Mouse (Mus musculus) forebrain, embryonic 11.5 days (tissue): ENCODE measurements around the gene Cldn10. TPM values are rescaled to one million over a fixed set of nuclear protein-coding genes. Genes with fewer than 3 reads are reported as not detected.

ENCODE experiments used
- ATAC-seq: fragments of 200-750 bp; cut with Nextera tagmentation; replicated peaks from 2 replicates; pipeline ENCODE4 v1.8.0; 2017; ENCODE audit warnings: moderate TSS enrichment; ENCODE audit not compliant: low FRiP score
- DNase-seq: peaks from one replicate; pipeline ENCODE4 v3.0.0-alpha.2; 2017; ENCODE audit warnings: low spot score
- H3K27ac ChIP-seq: fragments of 300-500 bp; sonication (generic); 2 replicates; pipeline ENCODE4 v1.5.1; 2014; ENCODE audit warnings: low read depth, low read length
- H3K27me3 ChIP-seq: fragments of 300-500 bp; sonication (generic); 2 replicates; pipeline ENCODE4 v1.6.1; 2014; ENCODE audit warnings: mild to moderate bottlenecking, low read length, mixed read lengths; ENCODE audit not compliant: control insufficient read depth, insufficient read depth
- H3K36me3 ChIP-seq: fragments of 300-500 bp; sonication (generic); 2 replicates; pipeline ENCODE4 v1.6.1; 2014; ENCODE audit warnings: mild to moderate bottlenecking, low read length, moderate library complexity, mixed read lengths; ENCODE audit not compliant: control insufficient read depth, insufficient read depth
- H3K4me1 ChIP-seq: fragments of 300-500 bp; sonication (generic); replicated peaks from 2 replicates; pipeline ENCODE4 v1.6.1; 2014; ENCODE audit warnings: low read length, mixed read lengths; ENCODE audit not compliant: control insufficient read depth, insufficient read depth
- H3K4me2 ChIP-seq: fragments of 300-500 bp; sonication (generic); 2 replicates; pipeline ENCODE4 v1.6.1; 2014; ENCODE audit warnings: low read depth, mild to moderate bottlenecking, low read length, moderate library complexity, mixed read lengths; ENCODE audit not compliant: severe bottlenecking
- H3K4me3 ChIP-seq: fragments of 300-500 bp; sonication (generic); 2 replicates; pipeline ENCODE4 v1.5.1; 2014; ENCODE audit warnings: low read depth, low read length
- H3K9ac ChIP-seq: fragments of 300-500 bp; sonication (generic); 2 replicates; pipeline ENCODE4 v1.6.1; 2014; ENCODE audit warnings: low read length
- H3K9me3 ChIP-seq: fragments of 300-500 bp; sonication (generic); 2 replicates; pipeline ENCODE4 v1.6.1; 2016; ENCODE audit warnings: low read length, mixed read lengths; ENCODE audit not compliant: control insufficient read depth
- WGBS: fragments of 180-500 bp; shearing (Covaris S2); extraction: QIAGEN DNeasy Blood & Tissue Kit; methylation state at CpG from one replicate; pipeline ENCODE4 v1.1.7; 2014; 5-methylcytosine and 5-hydroxymethylcytosine counted together
- polyA plus RNA-seq: library from polyadenylated mRNA; unstranded; fragments of >200 nt; fragmentation: Nextera tagmentation; extraction: Ambion mirVana; gene quantifications from 2 replicates; pipeline ENCODE4 v1.2.1, GENCODE M21; 2014

Gene Cldn10
- polyA plus RNA-seq, 1 experiment from 2014 or later, result 0.84 TPM

DNA sequence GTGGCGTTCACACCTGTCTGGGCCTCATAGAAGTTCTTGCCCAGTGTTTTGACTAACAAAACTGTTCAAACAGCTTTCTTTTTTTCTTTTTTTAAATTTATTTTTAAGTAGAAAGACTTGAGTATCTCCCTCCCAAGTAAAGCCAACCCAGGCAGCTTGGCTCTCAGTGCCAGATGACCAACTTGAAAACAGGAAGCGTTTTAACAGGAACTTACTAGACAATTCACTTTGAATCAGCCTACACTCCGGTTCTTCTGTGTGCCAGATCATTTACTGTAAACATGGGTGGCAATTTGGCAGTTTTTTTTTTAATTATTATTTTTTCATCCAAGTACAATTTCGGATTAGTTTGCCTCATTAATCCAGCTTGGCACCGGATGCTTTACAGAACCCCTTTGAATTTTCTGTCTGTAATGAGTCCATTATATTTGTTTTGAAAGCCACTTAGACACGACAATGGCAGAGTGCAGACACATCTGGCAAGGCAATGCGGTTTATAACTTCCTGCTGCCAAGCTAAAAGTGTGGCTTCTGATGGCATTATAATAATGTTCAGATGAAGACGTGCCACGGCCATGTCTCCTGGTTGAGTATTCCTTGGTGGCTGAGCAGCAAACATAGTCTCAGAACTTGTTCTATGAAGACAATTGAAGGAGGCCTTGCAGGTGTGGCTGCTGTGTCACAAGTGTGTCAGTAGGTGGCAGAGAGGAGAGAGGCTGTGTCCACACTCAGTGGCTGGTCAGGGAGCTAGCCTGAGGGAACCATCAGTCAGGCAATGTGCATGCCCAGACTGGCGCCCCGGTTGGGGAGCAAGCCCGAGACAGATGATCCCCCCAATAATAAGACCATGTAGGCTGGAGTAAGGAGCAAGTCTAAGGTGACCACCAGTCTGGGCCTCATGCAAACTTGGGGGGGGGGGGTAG, 12.9 kb upstream of the Cldn10 start:
- H3K4me1 ChIP-seq, result no peaks in the 10 kb centered on the region
- no peak for ATAC-seq
- no peak overlapping the region for H3K4me2 ChIP-seq
- no peak overlapping the region for H3K27ac ChIP-seq
- no peaks in the 10 kb centered on the region for H3K27me3 ChIP-seq
- H3K36me3 ChIP-seq, result no peaks in the 10 kb centered on the region
- no peaks in the 10 kb centered on the region for H3K9me3 ChIP-seq
- 86% methylated on average over 12 of the region's 12 CpGs for WGBS
- DNase-seq, result peak; percentile 45
- no peak overlapping the region for H3K9ac ChIP-seq
- no peak overlapping the region for H3K4me3 ChIP-seq

DNA sequence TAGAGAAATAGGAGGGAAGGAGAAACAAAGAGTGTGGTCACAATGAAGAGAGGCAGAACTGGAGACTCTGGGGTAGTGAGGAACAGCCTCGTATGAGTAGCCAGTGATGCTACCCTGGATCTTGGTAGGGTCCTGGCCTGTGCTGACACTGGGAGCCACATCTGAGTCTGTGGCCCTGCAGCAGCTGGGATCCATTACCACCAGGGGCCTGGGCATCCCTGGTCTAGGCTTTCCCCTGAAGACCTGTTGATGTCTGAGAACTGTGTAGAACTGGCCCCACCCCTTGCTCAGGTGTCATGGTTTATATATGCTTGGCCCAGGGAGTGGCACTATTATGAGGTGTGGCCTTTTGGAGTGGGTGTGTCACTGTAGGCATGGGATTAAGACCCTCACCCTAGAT, 12.2 kb upstream of the Cldn10 start:
- Histone ChIP-seq H3K4me3 (no peak overlapping the region), H3K27me3 (no peaks in the 10 kb centered on the region), H3K9ac (no peak overlapping the region), H3K4me2 (no peak overlapping the region), H3K36me3 (no peaks in the 10 kb centered on the region), H3K9me3 (no peaks in the 10 kb centered on the region), H3K27ac (no peak overlapping the region), H3K4me1 (no peaks in the 10 kb centered on the region)
- DNase-seq (peak; percentile 29), ATAC-seq (no peak)
- 90% methylated on average over 1 of the region's 1 CpGs for WGBS

DNA sequence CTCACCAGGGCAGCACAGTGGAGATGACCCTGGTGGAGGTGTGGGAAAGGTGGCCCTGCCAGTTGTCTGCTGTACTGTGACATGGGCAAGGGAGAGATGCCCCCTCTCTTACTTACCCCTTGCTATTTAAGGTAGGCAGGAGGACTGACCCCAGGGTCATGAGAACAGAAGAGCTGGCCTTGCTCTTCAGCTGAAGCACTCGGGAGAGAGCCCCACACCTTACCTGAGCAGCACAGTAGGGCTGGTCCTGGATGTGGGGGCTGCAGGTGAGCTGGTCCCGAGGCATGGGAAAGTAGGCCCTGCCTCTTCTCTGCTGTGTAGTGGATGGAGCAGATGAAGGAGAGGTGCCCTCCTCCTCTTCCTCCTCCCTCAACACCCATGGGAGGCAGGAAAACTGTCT, 11.3 kb upstream of the Cldn10 start:
- no peak overlapping the region for H3K4me2 ChIP-seq
- no peak overlapping the region for H3K4me3 ChIP-seq
- H3K9ac ChIP-seq, result no peak overlapping the region
- H3K27me3 ChIP-seq, result no peaks in the 10 kb centered on the region
- DNase-seq (peak; percentile 29), ATAC-seq (no peak)
- H3K4me1 ChIP-seq, result no peaks in the 10 kb centered on the region
- WGBS, result 88% methylated on average over 2 of the region's 2 CpGs
- no peaks in the 10 kb centered on the region for H3K36me3 ChIP-seq
- H3K27ac ChIP-seq, result no peak overlapping the region
- no peaks in the 10 kb centered on the region for H3K9me3 ChIP-seq

DNA sequence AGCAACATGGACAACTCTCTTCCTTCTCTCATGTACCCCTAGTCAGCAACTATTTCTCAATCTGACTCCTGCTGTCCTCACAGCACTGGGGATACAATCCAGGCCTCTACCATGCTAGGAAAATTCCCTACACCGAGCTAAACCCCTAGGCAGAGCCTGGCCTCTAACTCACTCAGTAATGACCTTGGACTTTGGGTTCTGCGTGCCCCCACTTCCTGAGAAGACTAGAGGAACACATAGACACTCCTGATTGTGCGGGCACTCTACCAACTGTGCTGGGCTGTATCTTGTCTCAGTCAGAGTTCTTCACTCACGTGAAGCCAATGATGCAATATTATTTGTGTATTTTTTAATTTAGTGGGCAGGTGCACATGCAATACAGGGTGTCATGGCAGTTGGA, 10.2 kb upstream of the Cldn10 start:
- Histone ChIP-seq H3K4me3 (no peak overlapping the region), H3K4me1 (no peaks in the 10 kb centered on the region), H3K27ac (no peak overlapping the region), H3K9ac (no peak overlapping the region), H3K9me3 (no peaks in the 10 kb centered on the region), H3K4me2 (no peak overlapping the region), H3K27me3 (no peaks in the 10 kb centered on the region), H3K36me3 (no peaks in the 10 kb centered on the region)
- ATAC-seq (no peak), DNase-seq (peak; percentile 15)
- 91% methylated on average over 4 of the region's 4 CpGs for WGBS

DNA sequence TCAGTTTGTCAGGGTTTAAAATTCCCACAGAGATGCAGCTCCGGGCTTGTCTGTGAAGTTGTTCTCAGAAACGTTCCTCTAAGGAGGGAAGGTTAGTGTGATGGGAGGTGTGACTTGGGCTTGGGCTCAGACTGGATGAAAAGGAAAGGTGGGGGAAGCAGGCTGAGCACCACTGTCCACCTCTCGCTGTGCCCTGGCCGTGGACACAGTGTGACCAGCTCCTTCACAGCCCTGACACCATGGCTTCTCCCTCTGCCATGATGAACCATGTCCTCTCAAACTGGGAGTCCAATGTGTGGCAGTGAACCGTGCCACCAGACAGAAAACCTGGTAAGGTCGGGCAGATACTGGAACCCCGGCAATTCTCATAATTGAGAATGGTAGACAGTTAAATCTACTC, 6.1 kb upstream of the Cldn10 start:
- DNase-seq, result no peak
- H3K4me3 ChIP-seq, result no peak overlapping the region
- no peaks in the 10 kb centered on the region for H3K27me3 ChIP-seq
- 90% methylated on average over 7 of the region's 7 CpGs for whole genome bisulfite sequencing
- H3K36me3 ChIP-seq, result no peaks in the 10 kb centered on the region
- no peak overlapping the region for H3K27ac ChIP-seq
- H3K9me3 ChIP-seq, result no peaks in the 10 kb centered on the region
- H3K4me2 ChIP-seq, result no peak overlapping the region
- no peaks in the 10 kb centered on the region for H3K4me1 ChIP-seq
- no peak overlapping the region for H3K9ac ChIP-seq
- ATAC-seq, result no peak

DNA sequence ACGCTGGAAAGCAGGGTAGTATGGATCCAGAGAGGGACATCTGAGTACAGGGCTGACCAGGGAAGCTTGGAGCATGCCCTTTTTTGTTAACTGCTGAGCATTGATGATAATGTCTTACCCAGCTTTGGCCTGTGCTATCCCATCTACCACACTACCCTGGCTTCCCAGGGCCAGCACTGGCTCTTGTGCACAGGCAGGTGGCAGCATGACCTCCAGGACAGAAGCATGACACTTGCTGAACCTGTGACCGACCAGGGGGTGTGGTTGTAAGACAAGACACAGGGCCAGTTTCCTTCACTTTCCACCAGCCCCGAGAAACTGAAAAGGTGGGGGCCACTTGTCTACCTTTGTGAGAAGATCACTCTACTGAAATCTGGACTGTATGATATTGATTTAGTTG, 5.5 kb upstream of the Cldn10 start:
- DNase-seq, result no peak
- Histone ChIP-seq H3K4me1 (no peaks in the 10 kb centered on the region), H3K9ac (no peak overlapping the region), H3K27me3 (no peaks in the 10 kb centered on the region), H3K27ac (no peak overlapping the region), H3K4me2 (no peak overlapping the region), H3K36me3 (no peaks in the 10 kb centered on the region), H3K4me3 (no peak overlapping the region), H3K9me3 (no peaks in the 10 kb centered on the region)
- 62% methylated on average over 3 of the region's 3 CpGs for WGBS
- ATAC-seq, result no peak

DNA sequence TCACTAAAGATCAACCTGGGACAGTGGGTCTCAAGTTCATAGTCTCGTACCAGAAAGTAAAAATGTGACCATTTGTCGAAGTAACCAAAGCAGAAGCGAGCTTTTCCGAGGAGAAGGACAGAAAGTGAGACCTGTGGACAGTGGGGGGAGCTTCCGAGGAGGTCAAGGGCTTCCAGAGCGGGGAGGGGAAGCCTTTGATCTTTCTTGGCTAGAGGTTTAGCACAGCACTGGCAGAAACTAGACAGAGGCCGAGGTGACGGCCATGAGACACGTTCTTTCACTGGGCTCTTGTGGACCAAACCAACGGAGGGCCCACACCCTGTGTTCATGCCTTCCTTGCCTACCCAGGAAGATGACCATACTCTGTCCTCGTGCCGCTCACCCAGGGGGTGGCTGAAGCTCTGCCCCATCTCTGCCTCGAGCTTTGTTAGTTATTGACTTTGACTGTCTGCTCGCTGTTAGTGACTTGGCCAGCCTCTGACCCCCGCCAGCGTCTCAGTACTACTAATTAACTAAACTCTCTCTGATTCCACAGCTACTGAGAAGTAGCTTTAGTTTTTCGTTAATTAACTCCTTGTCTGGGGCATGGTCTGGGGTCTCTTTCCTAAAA, 4.3 kb upstream of the Cldn10 start:
- Histone ChIP-seq H3K4me2 (no peak overlapping the region), H3K4me3 (no peak overlapping the region), H3K36me3 (no peaks in the 10 kb centered on the region), H3K9ac (no peak overlapping the region), H3K27me3 (no peaks in the 10 kb centered on the region), H3K9me3 (no peaks in the 10 kb centered on the region), H3K27ac (no peak overlapping the region), H3K4me1 (no peaks in the 10 kb centered on the region)
- ATAC-seq (no peak), DNase-seq (no peak)
- WGBS, result 65% methylated on average over 17 of the region's 17 CpGs

DNA sequence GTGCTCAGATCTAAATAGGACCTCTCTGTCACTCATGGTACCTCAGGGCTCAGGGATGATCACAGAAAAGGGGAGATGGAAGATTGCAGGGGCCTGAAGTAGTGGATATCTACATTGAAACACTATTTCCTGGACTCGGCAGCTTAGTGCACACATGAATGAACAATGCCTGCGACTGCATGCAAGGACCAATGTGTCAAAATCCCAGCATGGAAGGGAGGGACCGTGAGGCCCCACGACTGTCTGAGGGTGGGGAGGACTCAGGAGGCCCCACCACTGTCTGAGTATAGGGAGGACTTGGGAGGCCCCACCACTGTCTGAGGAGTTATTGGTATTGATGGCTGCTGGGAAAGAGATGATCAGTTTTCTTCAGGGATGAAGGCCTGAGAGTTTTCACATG, 2.5 kb downstream of the Cldn10 start:
- Histone ChIP-seq H3K4me1 (no peaks in the 10 kb centered on the region), H3K36me3 (no peaks in the 10 kb centered on the region), H3K27ac (no peak overlapping the region), H3K9me3 (no peaks in the 10 kb centered on the region), H3K4me3 (no peak overlapping the region), H3K27me3 (no peaks in the 10 kb centered on the region), H3K9ac (no peak overlapping the region), H3K4me2 (no peak overlapping the region)
- ATAC-seq (no peak), DNase-seq (peak; percentile 17)
- 77% methylated on average over 4 of the region's 4 CpGs for WGBS

DNA sequence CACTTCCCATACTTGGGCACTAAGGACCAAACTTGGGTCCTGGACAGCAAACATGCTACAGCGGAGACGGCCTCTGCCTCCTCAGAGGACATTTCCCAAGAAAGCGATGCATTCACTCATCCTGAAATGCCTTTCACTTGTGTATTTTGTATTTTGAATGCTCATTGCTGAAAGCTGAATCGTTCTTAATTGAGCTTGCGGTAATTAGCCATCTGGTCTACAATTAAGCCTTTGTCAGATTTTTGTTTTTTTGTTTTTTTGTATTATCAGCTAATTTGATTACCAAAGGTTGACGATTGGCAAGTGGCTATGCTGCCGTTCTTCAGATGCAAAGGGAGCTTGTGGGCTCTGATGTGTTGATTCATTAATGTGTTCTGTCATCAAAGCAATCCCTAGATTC, 5.2 kb downstream of the Cldn10 start:
- H3K27me3 ChIP-seq, result no peaks in the 10 kb centered on the region
- no peaks in the 10 kb centered on the region for H3K4me1 ChIP-seq
- H3K27ac ChIP-seq, result no peak overlapping the region
- peak; percentile 45 for DNase-seq
- H3K4me2 ChIP-seq, result no peak overlapping the region
- no peak overlapping the region for H3K4me3 ChIP-seq
- ATAC-seq, result no peak; the same call in 1 of the 2 replicates
- 69% methylated on average over 7 of the region's 7 CpGs for WGBS
- no peak overlapping the region for H3K9ac ChIP-seq
- no peaks in the 10 kb centered on the region for H3K36me3 ChIP-seq
- no peaks in the 10 kb centered on the region for H3K9me3 ChIP-seq
